15 mouse cellular contexts compared by ENCODE assay signal in genomic region chr1:149858734-149859133, GRCm38 (mm10).
A peak's percentile ranks its signal among the peaks of the same experiment; 100 is the strongest.
DNase-seq lines count a peak whose midpoint lies in the region; ATAC-seq and TF ChIP-seq lines count a peak whose summit lies in the region.
"Had no signal": no experiment of that assay in that cellular context is flagged by ENCODE, and none has a peak within 500 bp of the region (broad histone marks: within the 10 kb centered on the region; RNA-seq: fewer than 3 reads in every experiment).

No protein-coding gene starts in this region.

- peak; percentile 11 for DNase-seq in embryo, embryonic 10 days (ENCODE audit: low spot score)
- no peak for DNase-seq in embryo, embryonic 11 days
- DNase-seq in liver, embryonic 14.5 days (ENCODE audit: low read depth in 3 of 3, low spot score in 3 of 3), result no peak
- DNase-seq in liver, embryonic 11.5 days (ENCODE audit: low spot score), result no peak
- DNase-seq in MEL-GATA-1-ER (ENCODE audit: extremely low read depth, low read depth), result peak; percentile 28
- DNase-seq in heart, adult 11 months, result no peak
- DNase-seq: B cell, adult 2 months; cerebellum, adult 8-10 months; gastrocnemius, postnatal 36 days; kidney, postnatal 25 days had no signal

- TF ChIP-seq CTCF in liver, embryonic 14.5 days (IDR thresholded peaks at IDR 0.05; ENCODE audit: low read depth), result peak; percentile 20; the same call in 1 of the 2 replicates

- no peak overlapping the region for H3K9ac ChIP-seq in liver, embryonic 14.5 days (replicated peaks)
- no peak overlapping the region for H3K9ac ChIP-seq in liver, embryonic 11.5 days (ENCODE audit: low read depth, low read length)
- H3K9ac ChIP-seq in forebrain, embryonic 12.5 days, result no peak overlapping the region
- H3K9ac ChIP-seq: embryonic facial prominence, embryonic 12.5 days; heart, embryonic 13.5 days; midbrain, embryonic 15.5 days had no signal

- H3K27me3 ChIP-seq in liver, embryonic 14.5 days (ENCODE audit: control insufficient read depth, insufficient read depth, low read length), result no peaks in the 10 kb centered on the region
- no peaks in the 10 kb centered on the region for H3K27me3 ChIP-seq in liver, embryonic 11.5 days (replicated peaks; ENCODE audit: control insufficient read depth, insufficient read depth, low read length)
- H3K27me3 ChIP-seq in forebrain, embryonic 12.5 days, result no peaks in the 10 kb centered on the region
- H3K27me3 ChIP-seq: embryonic facial prominence, embryonic 12.5 days; heart, embryonic 13.5 days; midbrain, embryonic 15.5 days had no signal

- no peak for ATAC-seq in liver, embryonic 14.5 days (ENCODE audit: insufficient read depth)
- no peak for ATAC-seq in liver, embryonic 11.5 days (replicated peaks; ENCODE audit: low FRiP score)
- peak; percentile 66 for ATAC-seq in megakaryocyte progenitor cell, adult 5-6 weeks (replicated peaks; ENCODE audit: poor library complexity)
- no peak for ATAC-seq in forebrain, embryonic 12.5 days (ENCODE audit: low FRiP score)
- ATAC-seq: midbrain, embryonic 15.5 days had no signal

- no peak for TF ChIP-seq EP300 in liver, embryonic 14.5 days (IDR thresholded peaks at IDR 0.05; ENCODE audit: low read depth)

- no peaks in the 10 kb centered on the region for H3K36me3 ChIP-seq in liver, embryonic 14.5 days (replicated peaks; ENCODE audit: control insufficient read depth, insufficient read depth, low read depth)
- H3K36me3 ChIP-seq in liver, embryonic 11.5 days (ENCODE audit: control insufficient read depth, insufficient read depth, low read length), result no peaks in the 10 kb centered on the region
- no peaks in the 10 kb centered on the region for H3K36me3 ChIP-seq in forebrain, embryonic 12.5 days (replicated peaks)
- H3K36me3 ChIP-seq: embryonic facial prominence, embryonic 12.5 days; heart, embryonic 13.5 days; midbrain, embryonic 15.5 days had no signal

- H3K4me3 ChIP-seq in liver, embryonic 14.5 days (ENCODE audit: insufficient read depth in 1 of 2, low read depth in 2 of 2, low read length in 2 of 2), result no peak overlapping the region
- no peak overlapping the region for H3K4me3 ChIP-seq in liver, embryonic 11.5 days (ENCODE audit: low read depth, low read length)
- no peak overlapping the region for H3K4me3 ChIP-seq in forebrain, embryonic 12.5 days (replicated peaks)
- H3K4me3 ChIP-seq: embryonic facial prominence, embryonic 12.5 days; heart, embryonic 13.5 days; midbrain, embryonic 15.5 days had no signal

- 66% methylated on average over 5 of the region's 5 CpGs for WGBS in liver, embryonic 14.5 days (ENCODE audit: insufficient replicate concordance)
- WGBS in liver, embryonic 11.5 days, result 72% methylated on average over 5 of the region's 5 CpGs
- 78% methylated on average over 5 of the region's 5 CpGs for WGBS in forebrain, embryonic 12.5 days

- no peak overlapping the region for H3K27ac ChIP-seq in liver, embryonic 14.5 days
- no peak overlapping the region for H3K27ac ChIP-seq in liver, embryonic 11.5 days (ENCODE audit: low read depth, low read length)
- H3K27ac ChIP-seq in forebrain, embryonic 12.5 days, result no peak overlapping the region
- H3K27ac ChIP-seq: embryonic facial prominence, embryonic 12.5 days; heart, embryonic 13.5 days; midbrain, embryonic 15.5 days had no signal

- no peaks in the 10 kb centered on the region for H3K4me1 ChIP-seq in liver, embryonic 14.5 days (replicated peaks; ENCODE audit: control insufficient read depth in 2 of 2, insufficient read depth in 2 of 2, low read length in 1 of 2)
- no peaks in the 10 kb centered on the region for H3K4me1 ChIP-seq in liver, embryonic 11.5 days (replicated peaks; ENCODE audit: control insufficient read depth, insufficient read depth, low read length)
- H3K4me1 ChIP-seq in forebrain, embryonic 12.5 days, result no peaks in the 10 kb centered on the region
- H3K4me1 ChIP-seq: embryonic facial prominence, embryonic 12.5 days; midbrain, embryonic 15.5 days had no signal

- H3K4me2 ChIP-seq in liver, embryonic 14.5 days (ENCODE audit: low read depth), result no peak overlapping the region
- H3K4me2 ChIP-seq in liver, embryonic 11.5 days, result no peak overlapping the region
- H3K4me2 ChIP-seq in forebrain, embryonic 12.5 days, result no peak overlapping the region
- H3K4me2 ChIP-seq: embryonic facial prominence, embryonic 12.5 days; heart, embryonic 13.5 days; midbrain, embryonic 15.5 days had no signal

- no peaks in the 10 kb centered on the region for H3K9me3 ChIP-seq in liver, embryonic 14.5 days (ENCODE audit: control insufficient read depth, low read length)
- H3K9me3 ChIP-seq in liver, embryonic 11.5 days (ENCODE audit: control insufficient read depth, low read length), result no peaks in the 10 kb centered on the region
- no peaks in the 10 kb centered on the region for H3K9me3 ChIP-seq in forebrain, embryonic 12.5 days
- H3K9me3 ChIP-seq: embryonic facial prominence, embryonic 12.5 days; heart, embryonic 13.5 days; midbrain, embryonic 15.5 days had no signal

Comparison
In these comparisons a context has a peak if more than half of its experiments do, and no peak if none do; other contexts are left out.
1. DNase-seq: peak in embryo, embryonic 10 days (single experiment) and MEL-GATA-1-ER (single experiment); none in embryo, embryonic 11 days (single experiment), liver, embryonic 14.5 days (0 of 3), liver, embryonic 11.5 days (single experiment) and heart, adult 11 months (single experiment).